Mouse (Mus musculus) thymus, adult 2 months (tissue): Measurements from ENCODE around the gene Syt13. TPM values are rescaled to one million over a fixed set of nuclear protein-coding genes. Genes with fewer than 3 reads are reported as not detected.

Experiments
- DNase-seq: peaks from one replicate; pipeline ENCODE4 v3.0.0; 2021
- H3K27ac ChIP-seq: fragments of 200-500 bp; 2 replicates; pipeline ENCODE4 v1.5.1; 2012; ENCODE audit warnings: low read length, control low read depth; ENCODE audit not compliant: control insufficient read depth, insufficient read depth
- H3K27me3 ChIP-seq: fragments of 200-500 bp; 2 replicates; pipeline ENCODE4 v1.6.1; 2012; ENCODE audit warnings: mild to moderate bottlenecking, low read length, moderate library complexity, mixed read lengths; ENCODE audit not compliant: control insufficient read depth, insufficient read depth
- H3K36me3 ChIP-seq: fragments of 200-500 bp; 2 replicates; pipeline ENCODE4 v1.6.1; 2012; ENCODE audit warnings: mild to moderate bottlenecking, low read length, moderate library complexity; ENCODE audit not compliant: control insufficient read depth, insufficient read depth
- H3K4me1 ChIP-seq: fragments of 200-500 bp; replicated peaks from 2 replicates; pipeline ENCODE4 v1.6.1; 2012; ENCODE audit warnings: low read length; ENCODE audit not compliant: control insufficient read depth, insufficient read depth
- H3K4me3 ChIP-seq: fragments of 200-500 bp; 2 replicates; pipeline ENCODE4 v1.5.1; 2012; ENCODE audit warnings: mild to moderate bottlenecking, low read length, control low read depth, moderate library complexity; ENCODE audit not compliant: control insufficient read depth, insufficient read depth
- CTCF ChIP-seq: fragments of 200-500 bp; IDR thresholded peaks from 2 replicates; pipeline ENCODE4 v1.5.1; 2012; ENCODE audit warnings: mild to moderate bottlenecking, control low read depth, low read length, moderate library complexity, borderline replicate concordance; ENCODE audit not compliant: control insufficient read depth, poor library complexity, insufficient read depth; ENCODE audit errors: extremely low read depth
- POLR2A ChIP-seq: fragments of 200-500 bp; IDR thresholded peaks from 2 replicates; pipeline ENCODE4 v1.6.1; 2012; ENCODE audit warnings: mild to moderate bottlenecking, low read length, control low read depth, moderate library complexity; ENCODE audit not compliant: control insufficient read depth, poor library complexity, insufficient read depth; ENCODE audit errors: extremely low read depth
- WGBS: fragments of 180-500 bp; shearing (Covaris S2); methylation state at CpG from one replicate; pipeline ENCODE4 v1.1.7; 2018; 5-methylcytosine and 5-hydroxymethylcytosine counted together
- polyA plus RNA-seq: library from polyadenylated mRNA; depleted of rRNA; stranded (reverse); fragments of >200 nt; gene quantifications from 2 replicates; pipeline ENCODE4 v1.2.3, GENCODE M21; 2012

Syt13 gene
- polyA plus RNA-seq, 1 experiment, result 51.8 TPM

DNA sequence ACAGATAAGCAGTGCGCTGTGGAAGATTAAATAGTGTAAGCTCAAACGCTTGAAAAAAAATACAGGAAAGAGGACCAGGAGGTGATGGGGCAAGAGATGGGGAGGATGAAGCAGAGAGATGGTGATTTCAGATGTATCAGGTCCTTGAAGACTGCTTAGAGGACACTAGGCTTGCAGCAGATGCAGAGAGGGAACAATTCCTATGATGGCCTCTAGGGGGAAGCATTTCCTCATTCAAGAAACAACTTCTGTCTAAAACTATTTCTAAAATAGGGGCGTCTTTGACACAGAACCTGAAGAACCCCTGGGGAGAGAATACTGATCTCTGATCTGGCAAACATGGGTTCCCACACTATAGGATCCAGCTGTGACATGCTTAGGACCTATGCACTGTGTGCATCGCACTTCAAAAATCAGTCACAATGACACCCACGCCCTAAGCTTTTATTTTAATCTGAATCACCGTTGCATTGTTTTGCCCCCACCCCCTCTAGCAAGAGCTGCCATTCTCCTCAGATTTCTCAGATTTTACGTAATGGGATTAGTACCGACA is 10.5 kb upstream of the Syt13 start:
- H3K4me3 ChIP-seq, result no peak overlapping the region
- H3K4me1 ChIP-seq, result 0 out of 2 replicates have a peak, but pooled peaks cover 3% of the 10 kb centered on the region
- no peak overlapping the region for H3K27ac ChIP-seq
- H3K36me3 ChIP-seq, result no peaks in the 10 kb centered on the region
- TF ChIP-seq POLR2A (no peak), CTCF (no peak)
- WGBS, result 38% methylated on average over 8 of the region's 8 CpGs
- peak; percentile 74 for DNase-seq
- no peaks in the 10 kb centered on the region for H3K27me3 ChIP-seq

DNA sequence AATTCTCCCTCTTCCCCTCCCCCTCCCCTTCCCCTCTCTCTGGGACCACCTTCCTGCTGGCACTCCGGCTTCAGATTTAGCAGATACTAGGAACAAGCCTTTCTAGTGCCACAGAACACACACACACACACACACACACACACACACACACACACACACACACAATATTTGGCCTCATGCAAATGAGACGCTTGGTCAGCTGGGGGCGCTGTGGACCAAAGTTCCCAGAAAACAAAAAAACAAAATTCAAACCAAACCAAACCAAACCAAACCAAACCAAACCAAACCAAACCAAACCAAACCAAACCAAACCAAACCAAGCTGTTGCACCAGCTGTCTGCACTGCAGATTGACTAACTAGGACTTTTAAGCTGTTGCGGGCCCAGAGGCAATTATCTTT is 4.5 kb upstream of the Syt13 start:
- DNase-seq, result no peak
- H3K27ac ChIP-seq, result no peak overlapping the region
- TF ChIP-seq POLR2A (no peak), CTCF (no peak)
- H3K36me3 ChIP-seq, result no peaks in the 10 kb centered on the region
- H3K27me3 ChIP-seq, result no peaks in the 10 kb centered on the region
- 93% methylated on average over 4 of the region's 4 CpGs for WGBS
- H3K4me1 ChIP-seq, result peaks cover 22% of the 10 kb centered on the region
- no peak overlapping the region for H3K4me3 ChIP-seq

DNA sequence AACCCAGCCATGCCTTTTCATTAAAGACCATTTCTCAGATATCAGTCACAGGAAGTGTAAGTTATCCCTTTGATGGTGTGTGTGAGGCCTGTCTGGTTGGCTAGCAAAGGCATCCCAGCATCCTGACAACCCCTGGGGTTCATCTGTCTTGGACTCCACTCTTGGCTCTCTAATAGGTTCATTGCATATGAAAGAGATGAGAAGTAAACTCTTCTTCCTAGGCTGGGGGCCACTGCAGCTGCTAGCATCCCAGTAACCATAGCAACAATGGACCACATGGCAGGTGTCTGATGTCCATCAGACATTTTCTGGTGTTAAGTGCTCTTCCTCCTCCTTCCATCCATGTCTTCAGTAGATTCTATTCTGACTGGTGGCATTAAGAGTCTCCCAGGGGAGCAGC is 2.6 kb upstream of the Syt13 start:
- no peaks in the 10 kb centered on the region for H3K27me3 ChIP-seq
- no peak for DNase-seq
- peaks cover 40% of the 10 kb centered on the region for H3K4me1 ChIP-seq
- no peak overlapping the region for H3K4me3 ChIP-seq
- TF ChIP-seq POLR2A, result no peak
- no peak for TF ChIP-seq CTCF
- H3K27ac ChIP-seq, result no peak overlapping the region
- no peaks in the 10 kb centered on the region for H3K36me3 ChIP-seq

DNA sequence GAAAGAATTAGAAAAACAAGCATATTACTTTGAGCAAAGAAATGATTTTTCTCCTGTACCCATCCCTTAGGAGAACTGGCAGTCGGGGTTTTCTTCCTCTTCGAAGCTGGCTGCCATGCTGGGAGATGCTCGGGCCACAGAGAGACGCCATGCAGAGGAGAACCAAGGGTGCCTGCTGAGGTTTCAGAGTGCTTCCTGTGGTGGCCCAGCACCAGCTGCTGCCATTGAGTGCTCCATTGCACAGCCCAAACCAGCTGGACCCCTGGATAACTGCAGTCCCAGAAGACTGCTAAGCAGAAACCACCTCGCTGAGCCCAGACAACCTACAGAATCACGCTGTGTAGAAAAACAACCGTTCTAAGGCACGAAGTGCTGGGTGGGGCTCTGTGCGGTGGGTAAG is 1.6 kb upstream of the Syt13 start:
- no peak overlapping the region for H3K4me3 ChIP-seq
- H3K4me1 ChIP-seq, result peaks cover 47% of the 10 kb centered on the region
- DNase-seq, result no peak
- H3K27me3 ChIP-seq, result no peaks in the 10 kb centered on the region
- peak overlapping the region; percentile 38; the same call in 1 of the 2 replicates for H3K27ac ChIP-seq
- 5% methylated on average over 9 of the region's 9 CpGs for WGBS
- no peaks in the 10 kb centered on the region for H3K36me3 ChIP-seq
- TF ChIP-seq CTCF (no peak), POLR2A (no peak)

DNA sequence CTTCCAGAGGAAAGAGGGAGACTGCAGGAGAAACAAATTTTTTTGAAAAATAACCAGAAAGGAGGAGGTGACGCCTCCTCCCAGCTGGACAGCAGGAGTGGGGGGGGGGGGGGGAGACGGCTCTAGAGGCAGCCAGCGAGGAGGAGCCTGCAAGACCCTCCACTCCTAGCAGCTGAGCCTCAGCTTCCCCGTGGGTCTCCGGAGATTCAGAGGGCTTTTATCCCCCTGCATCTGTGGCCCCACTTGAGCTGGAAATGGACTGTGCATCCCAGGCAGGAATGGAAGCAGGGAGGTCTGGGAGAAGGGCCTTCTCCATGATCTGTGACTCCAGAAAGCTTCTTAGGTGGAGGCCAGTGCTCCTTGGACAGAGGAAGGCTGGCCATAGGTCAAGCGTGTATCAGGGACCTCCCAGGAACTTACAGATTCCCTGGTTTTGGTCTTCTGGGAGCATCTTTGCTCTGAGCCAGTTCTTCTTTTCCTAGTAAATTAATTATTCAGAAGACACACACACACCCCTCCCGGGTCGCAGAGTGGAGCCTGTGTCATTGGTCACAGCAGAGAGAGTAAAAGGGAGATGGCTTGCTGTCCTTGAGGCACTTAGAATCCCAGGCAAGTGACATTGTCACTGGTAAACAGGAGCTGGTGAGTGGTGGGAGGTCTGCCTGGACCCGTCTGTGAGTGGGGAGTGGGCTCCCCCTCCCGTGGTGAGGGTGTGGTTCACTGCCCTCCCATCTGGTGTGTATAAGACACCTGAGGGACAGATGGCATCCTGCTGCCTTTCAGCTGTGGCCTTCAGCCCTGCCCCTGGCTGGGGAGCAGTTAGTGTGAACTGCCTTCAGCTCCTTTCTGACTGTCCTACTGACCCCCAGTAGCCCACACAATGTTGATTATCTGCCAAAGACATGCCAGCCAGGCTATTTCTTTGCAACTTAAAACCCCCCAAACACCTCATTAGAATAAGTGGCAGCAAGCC is 1.0 kb downstream of the Syt13 start:
- peak overlapping the region; percentile 76 for H3K4me3 ChIP-seq
- no peak for DNase-seq
- H3K36me3 ChIP-seq, result no peaks in the 10 kb centered on the region
- 25% methylated on average over 9 of the region's 10 CpGs for WGBS
- no peak for TF ChIP-seq CTCF
- peak overlapping the region; percentile 26; the same call in 1 of the 2 replicates for H3K27ac ChIP-seq
- peaks cover 51% of the 10 kb centered on the region for H3K4me1 ChIP-seq
- no peaks in the 10 kb centered on the region for H3K27me3 ChIP-seq

DNA sequence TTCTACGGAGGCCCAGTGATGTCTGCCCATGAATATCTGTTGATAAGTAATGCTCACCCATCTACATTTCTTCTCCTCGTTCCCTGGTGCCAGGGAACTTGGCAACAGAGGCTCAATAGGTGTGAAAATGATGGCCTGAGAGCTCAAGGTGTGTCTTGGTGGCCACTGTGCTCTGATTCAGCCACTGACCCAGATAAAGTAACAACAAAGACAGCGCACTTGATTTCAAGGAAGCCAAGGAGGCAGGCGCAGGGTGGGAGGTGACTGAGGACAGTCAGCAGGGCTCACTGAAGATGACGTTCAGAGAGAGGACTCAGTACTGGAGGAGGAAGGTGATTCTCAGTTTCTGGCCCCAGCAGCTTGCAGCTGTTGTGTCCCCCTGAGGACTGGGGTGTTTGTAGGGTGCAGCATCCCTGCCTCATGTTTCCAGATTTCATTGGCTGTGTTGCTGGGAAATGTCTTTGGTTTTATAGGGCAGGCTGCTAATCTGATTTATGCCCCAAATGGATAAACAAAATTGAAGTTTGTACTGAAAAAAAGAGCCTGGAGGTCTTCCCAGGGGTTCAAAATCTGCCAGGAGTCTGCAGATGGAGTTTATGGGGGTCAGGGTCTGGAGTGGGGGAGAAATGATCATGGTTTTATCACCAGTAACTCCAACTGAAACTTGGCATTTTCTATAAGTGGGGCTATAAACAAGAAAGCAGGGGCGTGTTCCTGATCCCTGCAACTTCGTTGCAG is 2.7 kb downstream of the Syt13 start:
- no peak for TF ChIP-seq POLR2A
- TF ChIP-seq CTCF, result no peak
- Histone ChIP-seq H3K4me1 (peaks cover 51% of the 10 kb centered on the region), H3K27ac (peak overlapping the region; percentile 21; the same call in 1 of the 2 replicates), H3K27me3 (no peaks in the 10 kb centered on the region), H3K36me3 (no peaks in the 10 kb centered on the region), H3K4me3 (0 out of 2 replicates have a peak overlapping the region, but pooled peaks have one; percentile 11)
- WGBS, result 50% methylated on average over 7 of the region's 7 CpGs
- no peak for DNase-seq
